Mouse (Mus musculus): ENCODE measurements around the gene Gatb.

DNA sequence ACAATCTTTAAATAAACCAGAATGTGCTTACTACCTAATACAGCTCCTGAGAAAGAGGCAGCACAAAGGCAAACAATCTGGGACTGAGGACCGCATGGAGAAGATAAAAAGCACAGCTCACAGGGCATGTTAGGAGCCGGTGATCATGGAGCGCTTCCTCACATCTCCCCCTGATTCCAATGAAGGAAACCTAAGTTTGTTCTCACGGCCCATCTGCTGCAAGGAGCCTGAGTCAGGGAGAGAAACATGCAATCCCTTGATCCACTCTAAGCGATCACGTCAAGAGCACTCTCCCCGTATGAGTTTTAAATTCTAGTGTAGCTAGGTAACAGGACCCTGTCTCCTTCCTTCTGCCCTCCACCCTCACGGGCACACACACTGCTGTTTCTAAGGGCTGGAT lies 103.2 kb downstream of the Gatb start:
- TF ChIP-seq TAL1 (conservative IDR thresholded peaks at IDR 0.05; ENCODE audit: low read depth, low read length): no peak
- no peak for TF ChIP-seq CTCF (IDR thresholded peaks at IDR 0.05; ENCODE audit: low read depth, low read length)
